Mouse (Mus musculus) embryo, embryonic 10.5 days (tissue): ENCODE results near the gene Kcnk2.
"Not testable (repeated sequence)": the region's sequence is repeated elsewhere in the genome, so short reads cannot be mapped to it uniquely, and the experiment has no call there.

Experiments
- DNase-seq: peaks from one replicate; pipeline ENCODE4 v3.0.0-alpha.2; 2015; ENCODE audit warnings: low spot score

The Kcnk2 gene

DNA sequence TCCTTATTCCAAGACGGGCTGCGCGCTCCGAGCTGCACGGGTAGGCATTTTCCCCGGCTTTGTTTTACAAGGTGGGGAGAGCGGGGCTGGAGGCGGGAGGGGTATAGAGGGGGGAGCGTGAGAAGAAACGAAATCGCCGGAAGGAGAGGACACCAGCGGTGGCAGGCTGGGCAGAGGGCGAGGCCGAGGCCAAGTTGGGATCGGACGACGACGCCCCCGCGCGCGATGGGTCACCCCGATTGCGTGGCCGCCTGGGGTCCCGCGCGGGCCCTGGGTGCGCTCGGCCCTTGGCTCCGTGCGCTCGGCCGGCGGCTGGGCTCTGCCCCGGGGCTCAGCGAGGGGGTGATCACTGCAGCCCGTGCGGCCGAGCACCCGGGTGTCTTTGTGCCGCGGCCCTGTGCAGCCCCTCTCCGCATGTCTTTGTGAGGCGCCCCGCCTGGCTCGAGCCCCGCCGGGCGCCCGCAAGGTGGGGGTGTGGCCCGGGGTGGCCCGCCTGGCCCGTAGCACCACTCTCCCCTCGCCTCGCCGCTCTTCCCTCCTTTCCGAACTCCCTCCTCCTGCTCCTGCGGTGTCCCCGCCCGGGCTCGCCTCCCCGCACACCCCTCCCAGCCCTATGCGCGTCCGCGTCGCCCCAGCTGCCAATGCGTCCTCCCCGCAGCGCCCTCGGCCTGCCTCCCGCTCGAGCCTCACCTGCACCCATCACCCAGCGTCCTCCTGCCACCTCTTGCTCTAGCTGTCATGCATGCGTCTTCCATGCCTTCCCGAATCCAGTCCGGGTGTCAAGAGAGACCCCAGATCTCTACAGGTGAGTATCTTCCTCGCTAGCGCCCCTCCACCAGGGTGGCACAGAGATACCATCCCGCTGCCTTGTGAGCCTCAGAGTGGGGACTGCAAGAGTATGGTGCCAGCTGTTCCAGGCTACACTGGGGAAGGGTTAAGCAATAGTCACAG, 58.5 kb downstream of the Kcnk2 start:
- peak; percentile 48 for DNase-seq

GRCm38 (mm10) chr1:189342416-189343104, 59.5 kb downstream of the Kcnk2 start:
- peak; percentile 47 for DNase-seq

DNA sequence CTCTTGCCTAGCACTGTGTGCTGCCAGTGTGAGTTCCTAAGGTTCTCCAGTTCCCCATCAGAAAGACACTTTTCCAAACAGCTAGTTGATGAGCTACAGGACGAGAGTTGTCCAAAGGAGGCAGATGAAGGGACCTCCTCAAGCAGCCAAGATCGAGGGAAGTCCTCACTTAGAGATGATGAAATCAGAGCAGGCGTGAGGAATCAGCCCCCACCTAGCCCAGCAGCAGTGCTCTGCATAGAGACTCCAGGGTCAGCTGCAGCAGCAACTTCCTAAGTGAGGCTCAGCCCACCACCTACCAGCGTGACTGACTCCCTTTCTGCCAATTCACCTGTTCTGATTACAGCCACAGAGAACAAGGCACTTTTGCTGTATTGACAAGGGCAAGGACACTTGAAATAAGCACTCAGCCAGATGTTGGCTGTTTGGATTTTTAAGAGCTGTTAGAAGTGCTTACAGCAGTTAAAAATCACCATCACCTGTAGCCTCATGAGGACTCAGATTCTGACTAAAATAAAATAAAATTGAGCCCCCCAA, 60.6 kb downstream of the Kcnk2 start:
- no peak for DNase-seq

DNA sequence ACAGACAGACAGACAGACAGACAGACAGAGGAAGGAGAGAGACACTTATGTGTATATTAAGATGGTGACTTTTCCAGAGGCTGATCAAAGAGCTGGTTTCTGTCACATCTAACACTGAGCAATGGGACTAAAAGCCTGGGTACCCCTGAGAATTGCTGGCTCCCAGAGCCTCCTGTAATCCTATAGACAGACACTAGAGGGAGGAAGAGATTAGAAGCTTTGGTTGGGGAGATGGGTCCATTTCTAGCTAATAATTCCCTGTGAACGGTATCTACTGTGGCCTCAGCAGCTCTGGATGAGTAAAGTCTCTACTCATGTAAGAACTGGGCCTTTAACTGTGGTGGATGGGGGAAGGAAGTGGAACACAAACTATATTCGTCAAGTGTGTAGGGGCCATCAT, 86.2 kb downstream of the Kcnk2 start:
- peak; percentile 48 for DNase-seq

DNA sequence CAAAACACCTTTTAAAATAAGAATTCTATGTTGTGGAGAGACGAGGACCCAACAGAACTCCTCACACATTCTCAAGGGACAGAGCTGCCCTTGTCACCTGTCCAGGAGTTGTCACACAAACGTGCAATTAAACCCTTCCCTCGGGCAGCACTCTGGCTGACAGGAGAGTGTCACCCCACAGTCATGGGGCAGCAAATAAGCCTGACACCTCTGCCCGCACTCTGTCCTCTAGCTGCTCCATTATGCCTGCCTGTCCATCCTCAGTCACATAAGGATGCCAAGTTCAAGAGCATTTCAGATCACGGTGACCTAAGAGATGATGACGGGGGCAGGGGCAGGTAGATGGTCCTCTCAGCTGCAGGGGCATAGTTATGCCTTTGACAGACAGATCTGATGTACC, 87.6 kb downstream of the Kcnk2 start:
- DNase-seq: no peak

DNA sequence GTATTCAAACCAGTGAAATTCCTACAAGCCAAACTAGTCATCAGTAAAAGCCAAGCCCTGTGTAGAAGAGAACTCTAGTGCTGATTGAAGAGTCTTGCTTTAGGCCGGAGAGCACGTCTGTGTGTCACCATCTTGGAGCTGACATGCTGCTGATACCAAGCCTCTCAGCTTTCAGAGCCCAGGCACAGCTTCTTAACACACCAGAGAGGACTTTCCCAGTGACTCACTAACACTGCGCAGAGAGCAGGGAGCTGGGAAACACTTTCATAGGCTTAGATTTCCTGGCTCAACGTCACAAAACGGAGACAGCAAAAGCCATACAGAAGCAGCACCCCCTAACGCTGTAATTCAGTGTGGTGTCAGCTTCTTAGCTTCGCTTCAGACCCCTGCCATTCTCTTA, 88.3 kb downstream of the Kcnk2 start:
- no peak for DNase-seq

GRCm38 (mm10) chr1:189310145-189310544, 91.9 kb downstream of the Kcnk2 start:
- no peak for DNase-seq

- peak; percentile 13 for DNase-seq
Observed at GRCm38 (mm10) chr1:189304988-189305522, 97.0 kb downstream of the Kcnk2 start.

GRCm38 (mm10) chr1:189303001-189303400, 99.1 kb downstream of the Kcnk2 start:
- DNase-seq: no peak

DNA sequence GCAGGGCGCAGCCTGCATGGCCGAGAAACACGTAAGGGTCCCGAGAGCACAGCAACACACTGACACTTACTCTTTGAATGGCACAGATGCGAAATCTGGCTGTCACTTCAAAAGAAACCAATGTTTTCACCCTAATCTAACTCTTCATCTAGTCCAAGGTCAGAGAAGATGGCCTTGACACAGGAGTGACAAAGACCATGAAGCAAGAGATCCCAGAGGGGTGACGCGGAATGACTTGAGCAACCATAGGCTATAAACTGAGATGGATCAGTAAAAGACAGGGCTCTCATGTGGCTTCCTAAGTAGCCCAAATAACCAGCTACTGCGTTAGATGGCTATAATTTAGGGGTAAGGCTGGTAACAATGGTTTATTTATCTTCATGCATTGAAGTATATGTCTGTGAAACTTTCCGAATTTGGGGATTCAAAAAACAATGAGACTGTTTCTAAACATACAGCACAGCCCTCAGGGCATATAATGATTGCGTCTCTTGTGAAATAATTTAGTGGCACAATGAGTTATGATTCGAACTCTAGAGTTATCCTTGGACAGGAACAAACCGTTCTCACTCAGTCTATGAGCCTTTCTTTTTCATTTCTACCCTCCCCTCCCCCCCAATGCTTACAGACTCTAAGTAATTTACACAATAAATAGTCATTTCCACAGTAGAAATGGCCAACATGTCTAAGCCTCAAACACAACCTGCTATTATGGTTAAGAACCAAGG, 108.2 kb downstream of the Kcnk2 start:
- no peak for DNase-seq

DNA sequence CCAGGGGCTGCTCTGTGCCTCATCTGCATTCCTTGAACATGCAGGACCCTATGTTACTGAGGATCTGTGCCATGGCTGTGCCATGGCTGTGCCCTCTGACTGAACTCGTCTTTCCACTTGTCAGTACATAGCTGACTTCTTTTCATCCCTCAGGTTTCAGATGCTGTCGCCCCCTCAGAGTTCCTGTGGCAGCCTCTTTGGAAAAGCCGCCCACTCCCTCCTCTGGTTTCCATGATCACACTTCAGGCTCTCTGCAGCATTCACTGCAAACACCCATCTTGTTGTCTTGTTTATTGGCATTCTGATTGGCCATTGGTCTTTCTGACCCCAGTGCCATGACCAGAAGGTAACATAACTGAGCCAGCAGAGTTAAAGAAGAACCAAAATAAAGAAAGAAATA, 111.2 kb downstream of the Kcnk2 start:
- no peak for DNase-seq

DNA sequence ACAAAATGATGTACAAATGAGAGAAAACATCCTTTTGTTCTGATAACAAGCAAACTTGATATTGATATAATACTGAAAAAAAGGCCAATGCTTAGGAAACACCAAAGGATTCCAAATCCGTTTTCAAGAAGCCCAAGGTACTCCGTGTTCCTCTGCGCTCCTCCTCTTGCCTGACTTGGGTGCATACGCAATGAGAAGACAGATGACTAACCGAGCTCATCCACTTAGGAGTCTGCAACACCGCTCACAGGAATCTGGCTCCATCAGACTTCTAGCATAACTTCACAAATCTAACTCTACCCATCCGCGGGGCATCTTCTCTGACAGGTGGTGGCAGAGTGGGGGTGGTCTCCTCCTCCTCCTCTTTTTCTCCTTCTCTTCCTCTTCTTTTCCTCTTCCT, 113.1 kb downstream of the Kcnk2 start:
- no peak for DNase-seq

GRCm38 (mm10) chr1:189272281-189272680, 129.8 kb downstream of the Kcnk2 start:
- no peak for DNase-seq

- no peak for DNase-seq
Observed at GRCm38 (mm10) chr1:189253631-189254030, 148.4 kb downstream of the Kcnk2 start.

- DNase-seq: peak; percentile 23
Observed at GRCm38 (mm10) chr1:189253207-189253606, 148.9 kb downstream of the Kcnk2 start.

GRCm38 (mm10) chr1:189243206-189243605, 158.9 kb downstream of the Kcnk2 start:
- not testable (repeated sequence) for DNase-seq

- DNase-seq: no peak
Observed at GRCm38 (mm10) chr1:189235261-189235660, 166.8 kb downstream of the Kcnk2 start.

- no peak for DNase-seq
Observed at GRCm38 (mm10) chr1:189232829-189233228, 169.2 kb downstream of the Kcnk2 start.

DNA sequence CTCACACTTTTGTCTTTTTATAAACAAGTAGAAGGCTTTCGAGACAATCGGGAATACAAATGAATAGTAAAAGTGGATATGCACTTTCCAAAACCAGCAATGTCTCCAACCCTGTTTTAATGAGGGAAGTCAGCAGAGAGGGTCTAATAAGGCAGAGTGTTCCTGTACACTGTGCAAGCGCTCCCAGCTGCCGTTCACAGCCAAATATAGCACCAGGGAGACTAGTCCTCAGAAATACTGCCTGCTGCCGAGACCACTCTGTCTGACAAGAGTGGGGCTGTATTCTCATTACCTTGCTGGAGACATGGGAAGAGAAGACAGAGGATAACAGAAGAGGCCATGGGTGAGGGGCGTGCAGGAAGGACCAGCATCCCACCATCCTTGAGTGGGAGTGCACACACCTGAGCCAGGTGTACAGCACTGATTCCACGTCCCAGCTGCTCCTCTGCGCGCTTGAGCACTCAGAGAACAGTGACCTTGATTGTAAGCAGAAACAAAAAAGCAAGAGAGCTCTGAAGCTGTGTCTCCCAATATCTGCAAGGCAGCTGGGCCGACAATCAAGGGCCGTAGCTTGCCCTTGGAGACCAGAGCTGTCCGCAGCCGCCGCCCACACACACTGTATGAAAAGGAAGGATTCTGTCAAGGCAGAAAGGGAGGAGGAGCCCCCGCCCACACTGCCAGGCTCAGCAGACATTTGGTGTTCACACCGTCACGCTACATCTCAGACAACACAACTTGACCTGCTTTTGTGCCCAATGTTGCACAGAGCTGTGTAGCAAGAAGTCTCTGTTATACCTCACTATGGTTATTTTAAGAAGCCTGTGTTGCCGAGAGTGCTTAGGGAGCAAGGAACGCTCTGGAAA, 173.6 kb downstream of the Kcnk2 start:
- no peak for DNase-seq

DNA sequence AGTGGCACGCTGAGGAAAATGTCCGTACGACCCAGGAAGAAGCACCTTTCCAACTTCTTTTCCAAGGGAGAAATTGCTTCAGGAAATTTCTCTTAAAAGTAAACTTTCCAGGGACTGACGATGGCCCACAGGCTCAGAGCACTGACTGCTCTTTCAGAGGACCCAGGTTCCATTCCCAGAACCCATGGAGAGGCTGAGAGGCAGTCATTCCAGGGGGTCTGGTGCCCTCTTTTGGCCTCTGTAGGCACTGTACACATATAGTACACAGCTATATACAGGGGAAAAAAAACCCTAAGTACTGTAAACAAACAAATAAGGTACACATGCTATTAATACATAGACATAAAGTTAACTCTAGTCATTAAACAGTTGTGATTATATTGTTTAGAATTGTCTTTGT, 174.6 kb downstream of the Kcnk2 start:
- peak; percentile 27 for DNase-seq

- DNase-seq: no peak
Observed at GRCm38 (mm10) chr1:189219051-189219450, 183.0 kb downstream of the Kcnk2 start.
